Mouse (Mus musculus) hematopoietic stem cell, adult 5-6 weeks (primary cell): ENCODE measurements around the gene Dnah12. TPM values are rescaled to one million over a fixed set of nuclear protein-coding genes. Genes with fewer than 3 reads are reported as not detected.
"Not testable (repeated sequence)": the region's sequence is repeated elsewhere in the genome, so short reads cannot be mapped to it uniquely, and the experiment has no call there.

Experiments used
- ATAC-seq, 2 experiments: fragments of 125-278 bp in 1 of 2; replicated peaks in 1 of 2; 2 replicates each; pipeline ENCODE4 v1.8.0; 2016 to 2017; ENCODE audit warnings: inconsistent platforms in 2 of 2, mild to moderate bottlenecking in 2 of 2, moderate number of reproducible peaks in 2 of 2, low read depth in 1 of 2, moderate TSS enrichment in 1 of 2; ENCODE audit not compliant: low FRiP score in 2 of 2, poor library complexity in 2 of 2, severe bottlenecking in 2 of 2, insufficient read depth in 1 of 2, low TSS enrichment in 1 of 2
- total RNA-seq: library from RNA; stranded (forward); fragments of 172-1452, 232-1000 nt; gene quantifications from 2 replicates; pipeline ENCODE4 v1.2.3, GENCODE M21; 2017

The Dnah12 gene
- total RNA-seq, 1 experiment from 2014 or later = 0.45 TPM

DNA sequence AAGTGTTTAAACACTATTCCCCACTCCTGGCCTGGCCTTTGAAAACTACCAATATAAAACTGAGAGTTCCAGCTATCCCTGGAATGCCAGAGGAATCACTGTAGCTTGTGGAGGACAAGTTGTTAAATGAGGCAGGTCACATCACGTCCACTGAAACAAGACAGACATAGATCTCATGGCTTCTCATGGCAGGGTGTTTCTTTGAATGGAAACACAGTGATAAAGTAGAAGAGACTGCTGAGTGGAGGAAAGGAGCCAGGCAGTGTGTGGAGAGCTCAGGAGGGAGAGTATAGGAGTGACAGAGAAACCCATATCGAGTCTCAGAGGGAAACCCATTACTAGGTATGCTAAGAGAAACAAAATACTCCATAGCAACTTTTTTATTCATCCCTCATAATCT is 2.3 kb upstream of the Dnah12 start:
- ATAC-seq = no peak

GRCm38 (mm10) chr14:26691363-26691762 is 1.7 kb upstream of the Dnah12 start:
- no peak for ATAC-seq

- no peak for ATAC-seq
Measured at GRCm38 (mm10) chr14:26697912-26698311, 4.8 kb downstream of the Dnah12 start.

DNA sequence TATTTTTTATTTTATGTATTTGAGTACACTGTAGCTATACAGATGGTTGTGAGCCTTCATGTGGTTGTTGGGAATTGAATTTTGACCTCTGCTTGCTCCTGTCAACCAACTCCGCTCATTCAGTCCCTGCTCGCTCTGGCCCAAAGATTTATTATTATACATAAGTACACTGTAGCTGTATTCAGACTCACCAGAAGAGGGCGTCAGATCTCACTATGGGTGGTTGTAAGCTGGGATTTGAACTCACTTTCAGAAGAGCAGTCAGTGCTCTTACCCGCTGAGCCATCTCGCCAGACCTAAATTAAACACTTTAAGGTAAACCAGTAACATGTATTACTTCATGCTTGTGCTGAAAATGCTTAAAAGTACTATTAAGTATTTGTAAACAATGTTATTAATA is 12.2 kb downstream of the Dnah12 start:
- not testable (repeated sequence) for ATAC-seq

DNA sequence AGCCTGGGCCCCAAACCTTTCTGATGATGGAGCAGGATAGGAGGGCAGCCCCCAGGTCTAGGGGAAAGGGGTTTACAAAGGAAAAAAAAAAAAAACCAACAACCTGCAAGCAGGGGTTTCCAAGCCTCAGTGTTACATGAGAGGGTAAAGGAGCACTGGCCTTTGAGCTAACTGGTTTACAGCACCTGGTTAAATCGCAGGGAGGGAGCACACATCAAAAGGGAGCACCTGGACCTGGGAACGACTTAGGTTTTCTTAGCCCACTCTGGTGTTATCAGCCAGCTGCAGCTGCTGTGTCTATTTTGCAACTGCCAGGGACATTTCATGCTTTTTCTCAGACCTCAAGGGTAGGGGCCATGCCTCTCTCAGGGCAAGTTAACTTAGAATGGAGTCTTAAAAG is 26.6 kb downstream of the Dnah12 start:
- not testable (repeated sequence) for ATAC-seq

- no peak for ATAC-seq
Measured at GRCm38 (mm10) chr14:26724898-26725297, 31.8 kb downstream of the Dnah12 start.

DNA sequence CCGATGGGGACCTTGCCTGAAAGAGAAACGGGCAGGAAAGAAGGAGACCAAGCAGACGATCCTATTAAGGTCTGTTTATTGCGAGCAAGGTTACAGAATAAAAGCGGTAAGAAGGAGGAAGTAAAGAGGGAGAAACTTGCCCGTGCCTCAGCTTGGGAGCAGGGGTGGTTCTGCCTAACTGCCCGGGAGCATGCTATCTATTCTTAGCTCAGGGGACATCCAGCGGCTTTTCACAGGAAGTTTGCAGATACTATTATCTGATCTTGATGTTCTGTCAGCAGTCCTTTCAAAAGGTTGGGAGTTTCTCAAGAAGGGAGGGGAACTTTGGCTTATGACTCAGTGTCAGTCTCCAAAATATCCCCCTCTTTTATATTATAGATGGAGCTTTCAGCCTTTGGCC is 65.5 kb downstream of the Dnah12 start:
- no peak for ATAC-seq

- no peak for ATAC-seq
Measured at GRCm38 (mm10) chr14:26764827-26765226, 71.8 kb downstream of the Dnah12 start.

GRCm38 (mm10) chr14:26768195-26768594 is 75.1 kb downstream of the Dnah12 start:
- ATAC-seq = no peak

DNA sequence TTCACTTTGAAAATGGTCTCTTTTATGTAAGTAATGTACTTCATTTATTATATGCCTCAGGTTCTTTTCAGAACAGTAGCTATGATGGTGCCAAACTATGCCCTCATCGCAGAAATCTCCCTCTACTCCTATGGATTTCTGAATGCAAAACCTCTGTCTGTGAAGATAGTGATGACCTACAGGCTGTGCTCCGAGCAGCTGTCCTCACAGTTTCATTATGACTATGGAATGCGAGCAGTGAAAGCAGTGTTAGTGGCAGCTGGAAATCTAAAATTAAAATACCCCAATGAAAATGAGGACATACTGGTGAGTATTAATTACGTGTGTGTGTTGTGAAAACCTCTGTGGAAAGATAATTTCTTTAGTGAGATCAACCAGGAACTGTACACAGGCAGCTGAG is 80.5 kb downstream of the Dnah12 start:
- no peak for ATAC-seq

- no peak; a peak in 1 of 4 replicates for ATAC-seq
Measured at GRCm38 (mm10) chr14:26783731-26784130, 90.7 kb downstream of the Dnah12 start.

- no peak for ATAC-seq
Measured at GRCm38 (mm10) chr14:26785695-26786094, 92.6 kb downstream of the Dnah12 start.

- no peak for ATAC-seq
Measured at GRCm38 (mm10) chr14:26794431-26794830, 101.4 kb downstream of the Dnah12 start.

GRCm38 (mm10) chr14:26798330-26798729 is 105.3 kb downstream of the Dnah12 start:
- no peak for ATAC-seq

DNA sequence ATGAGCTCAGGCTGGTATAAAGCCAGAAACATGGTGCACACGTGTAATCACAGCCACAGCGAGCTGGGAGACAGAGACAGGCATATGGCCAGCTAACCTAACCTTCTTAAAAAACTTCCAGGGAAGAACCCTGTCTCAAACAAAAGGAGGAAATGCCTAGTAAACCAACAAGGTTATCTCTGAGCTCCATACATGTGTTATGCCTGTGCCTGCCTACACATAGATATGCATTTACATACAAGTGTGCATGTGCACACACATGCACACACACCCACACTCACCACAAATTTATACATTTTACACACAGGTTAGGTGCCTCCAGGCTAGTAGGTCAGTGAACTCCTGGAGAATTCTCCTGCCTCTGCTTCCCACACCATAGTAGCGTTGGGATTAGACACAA is 106.2 kb downstream of the Dnah12 start:
- no peak for ATAC-seq

GRCm38 (mm10) chr14:26805500-26805899 is 112.4 kb downstream of the Dnah12 start:
- ATAC-seq = peak; percentile 61 to 64

DNA sequence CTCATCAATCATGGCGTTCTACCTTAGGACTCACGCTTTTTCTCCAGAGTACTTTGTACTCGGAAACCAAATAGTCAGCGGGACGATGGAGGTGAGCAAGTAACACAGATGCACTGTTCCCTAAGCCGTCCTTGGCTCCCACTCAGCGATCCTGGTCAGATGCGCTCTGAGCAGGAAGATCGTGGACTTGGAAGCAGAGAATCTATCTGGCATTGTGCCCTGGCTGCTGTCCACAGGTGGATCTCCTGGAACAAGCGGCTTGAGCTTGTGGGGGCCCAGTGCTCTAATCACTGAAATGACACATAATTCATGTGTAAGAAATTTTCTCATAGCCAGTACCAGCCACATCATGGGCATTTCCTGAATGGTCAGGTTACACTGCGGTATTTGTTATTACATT is 119.7 kb downstream of the Dnah12 start:
- no peak for ATAC-seq

DNA sequence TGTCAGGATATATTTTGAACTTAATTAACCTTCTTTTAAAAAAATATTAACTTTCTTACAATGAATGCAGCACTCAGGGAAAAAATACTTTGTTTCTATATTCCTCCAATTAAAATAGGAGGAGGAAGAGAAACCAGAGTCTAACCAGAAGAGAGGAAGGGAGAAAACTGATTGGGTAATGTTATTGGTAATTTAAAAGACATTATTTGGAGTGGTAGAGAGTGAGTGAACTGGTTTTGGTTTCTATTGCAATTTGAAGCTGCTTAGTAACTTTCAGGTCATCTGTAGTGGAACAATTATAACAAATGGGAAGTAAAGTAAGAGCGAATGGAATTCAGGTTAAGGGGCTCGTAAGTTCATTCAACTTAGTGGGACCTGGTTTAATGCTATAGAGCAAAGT is 120.8 kb downstream of the Dnah12 start:
- ATAC-seq = no peak

DNA sequence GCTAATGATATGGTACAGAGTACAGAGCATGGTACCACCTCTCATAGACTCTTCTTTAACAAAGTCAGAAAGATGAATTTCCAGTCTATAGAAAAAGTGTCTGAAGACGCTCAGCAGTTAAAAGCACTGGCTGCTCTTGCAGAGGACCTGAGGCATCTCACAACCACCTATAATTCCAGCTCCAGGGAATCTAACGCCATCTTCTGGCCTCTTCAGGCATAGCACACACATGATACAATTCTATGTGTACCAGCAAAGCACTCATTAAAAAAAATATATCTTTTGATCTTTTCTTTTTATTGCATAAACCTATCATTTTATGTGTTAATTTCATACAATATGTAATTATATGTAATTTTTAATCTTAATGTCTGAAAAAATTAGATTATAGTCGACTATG is 121.8 kb downstream of the Dnah12 start:
- ATAC-seq = no peak

- no peak for ATAC-seq
Measured at GRCm38 (mm10) chr14:26816785-26817184, 123.7 kb downstream of the Dnah12 start.
